Mouse (Mus musculus) liver, embryonic 14.5 days (tissue): Measurements from ENCODE around the gene Sgms1.

Experiments
- CTCF ChIP-seq: IDR thresholded peaks from 2 replicates; pipeline ENCODE4 v1.5.1; 2016; ENCODE audit warnings: antibody characterized with exemption, low read depth, control low read depth
- EP300 ChIP-seq: IDR thresholded peaks from 2 replicates; pipeline ENCODE4 v1.6.1; 2016; ENCODE audit warnings: antibody characterized with exemption, low read depth

GRCm38 (mm10) chr19:32224318-32225096 lies 165.0 kb downstream of the Sgms1 start:
- no peak for TF ChIP-seq CTCF
- no peak for TF ChIP-seq EP300
